Mouse (Mus musculus) myocyte (in vitro differentiated cells): ENCODE data around the gene Gm884. TPM values are rescaled to one million over a fixed set of nuclear protein-coding genes. Genes with fewer than 3 reads are reported as not detected.

Experiments
- H3K27me3 ChIP-seq: one replicate; pipeline ENCODE4 v1.6.1; 2011; ENCODE audit not compliant: control insufficient read depth, insufficient read depth, insufficient read length
- H3K36me3 ChIP-seq: one replicate; pipeline ENCODE4 v1.6.1; 2011; ENCODE audit not compliant: control insufficient read depth, insufficient read depth
- H3K4me2 ChIP-seq: one replicate; pipeline ENCODE4 v1.6.1; 2011; ENCODE audit warnings: low read depth, control low read depth
- H3K4me3 ChIP-seq: one replicate; pipeline ENCODE4 v1.5.1; 2011; ENCODE audit warnings: mild to moderate bottlenecking, control low read depth, moderate library complexity
- H3K79me2 ChIP-seq: one replicate; pipeline ENCODE4 v1.6.1; 2011; ENCODE audit not compliant: control insufficient read depth, insufficient read depth
- H3ac ChIP-seq: one replicate; pipeline ENCODE4 v1.6.1; 2011; ENCODE audit not compliant: control insufficient read depth, insufficient read length
- CEBPB ChIP-seq: IDR thresholded peaks from 2 replicates; pipeline ENCODE4 v1.6.1; 2011; ENCODE audit warnings: mild to moderate bottlenecking, moderate library complexity; ENCODE audit not compliant: poor library complexity, insufficient read depth, severe bottlenecking
- E2F4 ChIP-seq: IDR thresholded peaks from one replicate; pipeline ENCODE4 v1.6.1; 2011; ENCODE audit warnings: mild to moderate bottlenecking, control low read depth, moderate library complexity; ENCODE audit not compliant: insufficient read depth
- MAX ChIP-seq: IDR thresholded peaks from one replicate; pipeline ENCODE4 v1.6.1; 2011; ENCODE audit warnings: low read depth, mild to moderate bottlenecking, control low read depth
- MYOD1 ChIP-seq, 3 experiments: IDR thresholded peaks; one replicate each; pipeline ENCODE4 v1.6.1; 2011; ENCODE audit warnings: control low read depth in 2 of 3, low read depth in 2 of 3, mild to moderate bottlenecking in 2 of 3, moderate library complexity in 1 of 3; ENCODE audit not compliant: insufficient read length in 2 of 3, control insufficient read depth in 1 of 3
- MYOG ChIP-seq, 3 experiments: IDR thresholded peaks; one replicate each; pipeline ENCODE4 v1.6.1; 2011; ENCODE audit warnings: control low read depth in 2 of 3, low read depth in 2 of 3, mild to moderate bottlenecking in 2 of 3; ENCODE audit not compliant: insufficient read length in 2 of 3, control insufficient read depth in 1 of 3, insufficient read depth in 1 of 3
- POLR2A ChIP-seq: IDR thresholded peaks from one replicate; pipeline ENCODE4 v1.6.1; 2011; ENCODE audit warnings: low read depth, mild to moderate bottlenecking, control low read depth, moderate library complexity; ENCODE audit not compliant: insufficient read length
- POLR2AphosphoS2 ChIP-seq: IDR thresholded peaks from one replicate; pipeline ENCODE4 v1.6.1; 2011; ENCODE audit warnings: low read depth, control low read depth; ENCODE audit not compliant: insufficient read length
- REST ChIP-seq: IDR thresholded peaks from one replicate; pipeline ENCODE4 v1.6.1; 2011; ENCODE audit warnings: mild to moderate bottlenecking, control low read depth, moderate library complexity; ENCODE audit not compliant: insufficient read depth, insufficient read length
- SRF ChIP-seq: IDR thresholded peaks from one replicate; pipeline ENCODE4 v1.6.1; 2011; ENCODE audit warnings: low read depth; ENCODE audit not compliant: control insufficient read depth, insufficient read length
- TCF12 ChIP-seq: IDR thresholded peaks from one replicate; pipeline ENCODE4 v1.6.1; 2011; ENCODE audit warnings: mild to moderate bottlenecking, control low read depth; ENCODE audit not compliant: poor library complexity, insufficient read depth, severe bottlenecking
- TCF3 ChIP-seq: IDR thresholded peaks from one replicate; pipeline ENCODE4 v1.6.1; 2011; ENCODE audit warnings: low read depth, control low read depth; ENCODE audit not compliant: insufficient read length
- USF1 ChIP-seq: IDR thresholded peaks from one replicate; pipeline ENCODE4 v1.6.1; 2011; ENCODE audit warnings: low read depth, mild to moderate bottlenecking, control low read depth, moderate library complexity
- polyA plus RNA-seq: library from polyadenylated mRNA; unstranded; fragments of >200 nt; fragmentation: generic; extraction: Trizol; gene quantifications from one replicate; pipeline ENCODE4 v1.2.1, GENCODE M21; 2012; ENCODE audit warnings: missing spikeins

Gene Gm884
- not detected for polyA plus RNA-seq

DNA sequence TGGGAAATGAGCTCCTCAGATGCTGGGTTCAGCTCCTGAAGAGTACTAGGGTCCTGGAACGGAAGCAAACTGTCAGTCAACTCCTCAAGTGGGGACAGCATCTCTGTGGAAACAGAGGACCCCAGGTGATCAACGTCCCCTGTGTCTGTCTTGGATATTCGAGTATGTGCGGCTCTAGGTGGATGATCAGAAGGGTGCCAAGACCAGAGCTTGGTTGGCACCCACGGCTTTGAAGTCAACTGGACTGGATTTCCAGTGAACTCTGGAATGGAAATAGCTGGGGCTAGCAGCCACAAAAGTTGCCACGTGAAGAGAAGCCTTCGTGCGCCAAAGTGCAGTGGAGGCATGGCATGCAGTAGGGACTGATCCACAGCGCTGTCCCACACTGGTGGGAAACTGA is at the start of gene Gm884:
Gene Gm884 (minus strand): TSS at position 101 of the 400 bp plus-strand sequence.
- Histone ChIP-seq H3K36me3 (no peaks in the 10 kb centered on the region), H3K79me2 (no peaks in the 10 kb centered on the region), H3K4me2 (no peak within 1 kb of the TSS), H3ac (no peak within 1 kb of the TSS), H3K27me3 (peaks cover 4% of the 10 kb centered on the region), H3K4me3 (no peak within 1 kb of the TSS)
- TF ChIP-seq TCF3, result no peak
- TF ChIP-seq E2F4, result no peak
- TF ChIP-seq POLR2A, result no peak
- TF ChIP-seq TCF12, result no peak
- no peak for TF ChIP-seq MYOD1 (IDR thresholded peaks at IDR 0.05; ENCODE audit: control insufficient read depth in 1 of 3, insufficient read length in 2 of 3, low read depth in 2 of 3)
- no peak for TF ChIP-seq POLR2AphosphoS2
- no peak for TF ChIP-seq USF1
- no peak for TF ChIP-seq MYOG (IDR thresholded peaks at IDR 0.05; ENCODE audit: control insufficient read depth in 1 of 3, insufficient read depth in 1 of 3, insufficient read length in 2 of 3, low read depth in 2 of 3)
- TF ChIP-seq SRF, result no peak
- TF ChIP-seq CEBPB, result no peak
- no peak for TF ChIP-seq REST
- TF ChIP-seq MAX, result no peak

DNA sequence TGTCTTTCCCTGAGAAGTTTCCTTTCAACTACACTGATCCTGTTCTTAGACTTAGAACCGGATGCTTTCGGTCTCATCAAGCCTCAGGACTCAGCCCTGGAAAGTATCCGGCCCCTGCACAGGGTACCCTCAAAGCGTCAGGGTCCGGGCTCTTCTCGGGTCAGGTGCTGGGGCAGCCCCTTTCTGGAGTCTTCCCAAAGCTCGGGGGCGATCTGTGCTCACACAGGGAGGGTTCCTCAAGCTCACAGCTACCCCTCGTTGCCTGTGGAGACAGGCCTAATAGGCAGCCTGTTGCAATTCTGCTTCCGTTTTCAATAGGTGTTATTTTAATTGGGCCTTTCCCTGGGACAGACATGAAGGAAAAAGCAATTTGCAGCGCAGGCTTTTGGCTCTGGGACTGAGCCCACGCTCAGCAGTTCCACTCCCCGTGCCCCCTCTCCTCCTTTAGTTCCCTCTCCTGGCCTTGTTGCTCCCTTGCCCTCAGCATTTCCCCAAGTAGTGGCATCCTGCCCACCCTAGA is 46.0 kb upstream of the Gm884 start:
- Histone ChIP-seq H3ac (no peak overlapping the region), H3K79me2 (no peaks in the 10 kb centered on the region), H3K27me3 (peaks cover 28% of the 10 kb centered on the region), H3K36me3 (peaks cover 2% of the 10 kb centered on the region), H3K4me3 (no peak overlapping the region), H3K4me2 (no peak overlapping the region)
- TF ChIP-seq REST (no peak), POLR2A (no peak), MYOG (IDR thresholded peaks at IDR 0.05; ENCODE audit: control insufficient read depth in 1 of 3, insufficient read depth in 1 of 3, insufficient read length in 2 of 3, low read depth in 2 of 3) (no peak), TCF3 (no peak), SRF (no peak), POLR2AphosphoS2 (no peak), USF1 (no peak), E2F4 (no peak), CEBPB (no peak), TCF12 (no peak)

DNA sequence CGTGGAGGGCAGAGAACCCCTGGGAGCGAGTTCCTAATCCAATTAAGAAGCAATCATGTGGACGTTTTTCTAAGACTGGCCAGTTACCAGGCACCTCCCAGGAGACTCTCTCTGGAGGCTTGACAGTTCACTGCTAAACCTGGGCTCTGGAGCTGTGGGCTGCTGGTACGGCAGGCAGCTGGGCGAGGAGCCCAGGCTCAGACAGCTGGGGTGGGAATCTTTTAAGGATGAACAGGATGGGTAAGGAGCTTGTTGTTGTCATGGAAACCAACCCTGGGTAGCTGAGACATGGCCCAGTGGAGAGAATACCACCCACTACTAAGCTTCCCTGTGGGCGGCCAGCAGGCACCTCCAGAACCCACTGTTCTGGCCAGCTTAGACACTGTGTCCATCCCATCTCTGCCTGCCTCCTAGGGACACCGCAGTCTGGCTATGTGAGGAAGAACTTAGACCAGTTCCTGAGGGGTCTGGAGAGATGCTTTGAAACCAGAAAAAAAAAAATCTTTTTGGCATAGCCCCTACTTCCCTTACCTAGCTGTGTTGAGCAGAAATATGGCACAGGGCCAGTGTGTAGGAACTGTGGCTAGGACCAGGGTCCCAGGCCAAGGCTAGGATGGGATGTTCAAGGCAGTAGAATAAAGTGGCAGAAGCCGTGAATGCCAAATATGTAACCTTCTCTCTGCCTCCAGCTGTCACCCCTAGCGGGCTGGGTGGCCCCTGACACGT is 45.4 kb upstream of the Gm884 start:
- peaks cover 29% of the 10 kb centered on the region for H3K27me3 ChIP-seq
- H3K4me3 ChIP-seq, result no peak overlapping the region
- H3K36me3 ChIP-seq, result no peaks in the 10 kb centered on the region
- no peak for TF ChIP-seq REST
- TF ChIP-seq TCF12, result no peak
- TF ChIP-seq POLR2A, result no peak
- TF ChIP-seq E2F4, result no peak
- no peak for TF ChIP-seq MYOD1 (IDR thresholded peaks at IDR 0.05; ENCODE audit: control insufficient read depth in 1 of 3, insufficient read length in 2 of 3, low read depth in 2 of 3)
- TF ChIP-seq USF1, result no peak
- no peak for TF ChIP-seq CEBPB
- no peak for TF ChIP-seq POLR2AphosphoS2
- no peak for TF ChIP-seq SRF
- TF ChIP-seq MYOG (IDR thresholded peaks at IDR 0.05; ENCODE audit: control insufficient read depth in 1 of 3, insufficient read depth in 1 of 3, insufficient read length in 2 of 3, low read depth in 2 of 3), result no peak
- no peak for TF ChIP-seq MAX
- H3K79me2 ChIP-seq, result no peaks in the 10 kb centered on the region
- H3ac ChIP-seq, result no peak overlapping the region
- no peak overlapping the region for H3K4me2 ChIP-seq

DNA sequence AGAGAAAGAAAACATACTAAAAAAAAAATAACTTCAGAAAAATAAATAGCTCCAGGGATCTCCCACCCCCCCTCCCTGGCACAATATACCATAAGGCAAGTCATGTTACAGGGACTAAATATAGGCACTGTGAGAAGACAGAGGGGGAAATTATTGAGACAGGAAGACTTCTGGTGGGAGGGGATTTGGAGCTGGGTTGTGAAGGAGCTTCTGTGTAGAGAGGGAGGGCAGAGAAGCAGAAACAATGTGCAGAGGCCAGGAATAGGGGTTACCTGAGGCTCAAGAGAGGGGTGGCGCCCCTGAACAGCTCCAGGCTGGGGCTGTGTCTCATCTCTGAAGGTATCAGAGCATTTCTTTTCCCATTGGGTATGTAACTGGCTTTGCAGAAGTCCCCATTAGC is 44.8 kb upstream of the Gm884 start:
- Histone ChIP-seq H3K36me3 (no peaks in the 10 kb centered on the region), H3K79me2 (no peaks in the 10 kb centered on the region), H3ac (no peak overlapping the region), H3K27me3 (peaks cover 35% of the 10 kb centered on the region), H3K4me3 (no peak overlapping the region), H3K4me2 (no peak overlapping the region)
- TF ChIP-seq SRF, result no peak
- no peak for TF ChIP-seq POLR2A
- TF ChIP-seq MYOD1 (IDR thresholded peaks at IDR 0.05; ENCODE audit: control insufficient read depth in 1 of 3, insufficient read length in 2 of 3, low read depth in 2 of 3), result no peak
- no peak for TF ChIP-seq CEBPB
- no peak for TF ChIP-seq REST
- no peak for TF ChIP-seq MAX
- no peak for TF ChIP-seq E2F4
